Mouse (Mus musculus) CH12.LX (cell line): ENCODE data around the gene Tbpl1.

Experiments
- CTCF ChIP-seq, 2 experiments: IDR thresholded peaks in 1 of 2; conservative IDR thresholded peaks in 1 of 2; 2 replicates each; pipeline ENCODE4 v1.5.1; 2011 to 2012; ENCODE audit warnings: low read depth in 2 of 2, low read length in 2 of 2, improper control_type of control experiment in 1 of 2, inconsistent platforms in 1 of 2, mild to moderate bottlenecking in 1 of 2, moderate library complexity in 1 of 2
- GABPA ChIP-seq: IDR thresholded peaks from 2 replicates; pipeline ENCODE4 v1.6.1; 2012; ENCODE audit warnings: low read depth, low read length, improper control_type of control experiment, inconsistent platforms; ENCODE audit not compliant: insufficient replicate concordance
- POLR2A ChIP-seq: IDR thresholded peaks from 2 replicates; pipeline ENCODE4 v1.6.1; 2011; ENCODE audit warnings: low read depth, mild to moderate bottlenecking, improper control_type of control experiment, low read length
- TCF12 ChIP-seq: IDR thresholded peaks from 2 replicates; pipeline ENCODE4 v1.6.1; 2014; ENCODE audit warnings: low read depth, mild to moderate bottlenecking, inconsistent platforms, low read length, improper control_type of control experiment
- USF2 ChIP-seq: conservative IDR thresholded peaks from 2 replicates; pipeline ENCODE4 v1.6.1; 2011; ENCODE audit warnings: low read depth, low read length, improper control_type of control experiment
- ZC3H11A ChIP-seq: IDR thresholded peaks from 2 replicates; pipeline ENCODE4 v1.6.1; 2012; ENCODE audit warnings: low read depth, mild to moderate bottlenecking, inconsistent platforms, low read length, improper control_type of control experiment
- ZKSCAN1 ChIP-seq: IDR thresholded peaks from 2 replicates; pipeline ENCODE4 v1.6.1; 2012; ENCODE audit warnings: low read depth, inconsistent platforms, low read length, improper control_type of control experiment, borderline replicate concordance

DNA sequence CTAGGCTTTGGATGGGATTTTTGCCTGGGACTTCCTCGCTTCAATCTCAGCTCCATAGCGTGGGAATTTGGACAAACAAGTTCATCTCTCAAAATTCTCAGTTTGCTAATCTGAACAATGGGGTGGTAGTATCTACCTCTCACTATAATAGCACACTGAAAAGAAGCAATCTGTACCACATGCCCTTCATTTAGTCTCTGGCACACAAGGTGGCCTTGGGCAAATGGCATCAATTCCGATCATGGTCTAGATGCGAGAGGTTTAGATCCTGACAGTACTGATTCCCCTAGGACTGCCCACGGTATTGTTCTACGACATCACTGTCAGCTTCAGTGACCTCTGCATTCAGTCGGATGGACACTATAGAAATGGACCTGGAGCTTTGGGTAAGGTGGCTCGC, 57.6 kb downstream of the Tbpl1 start:
- no peak for TF ChIP-seq POLR2A
- no peak for TF ChIP-seq GABPA
- TF ChIP-seq TCF12, result no peak
- no peak for TF ChIP-seq ZC3H11A
- no peak for TF ChIP-seq CTCF (conservative IDR thresholded peaks at IDR 0.05 in 1 of 2, IDR thresholded peaks at IDR 0.05 in 1 of 2; ENCODE audit: low read depth in 2 of 2, low read length in 2 of 2)
- no peak for TF ChIP-seq USF2
- TF ChIP-seq ZKSCAN1, result no peak
